Mouse (Mus musculus): ENCODE data around the gene Acaca.

Gene Acaca

DNA sequence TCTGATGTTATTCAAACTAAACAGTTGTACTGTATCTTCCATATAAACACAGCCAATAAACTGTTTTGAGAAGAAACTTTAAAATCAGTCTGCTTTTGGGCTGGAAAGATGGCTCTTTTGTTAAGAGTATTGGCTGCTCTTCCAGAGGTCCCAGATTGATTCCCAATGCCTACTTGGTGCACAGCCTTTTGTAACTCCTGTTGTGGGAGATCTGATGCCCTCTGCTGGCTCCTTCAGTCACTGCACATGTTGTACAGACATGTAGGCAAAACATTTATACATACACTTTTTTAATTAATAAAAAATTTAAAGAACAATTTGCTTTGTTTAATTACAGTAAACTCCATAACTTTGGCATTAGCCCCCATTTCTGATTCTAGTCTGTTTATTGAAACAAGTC lies 114.1 kb downstream of the Acaca start:
- peak in 1 of 2 experiments; percentile 38 for DNase-seq (ENCODE audit: low spot score in 2 of 2)

DNA sequence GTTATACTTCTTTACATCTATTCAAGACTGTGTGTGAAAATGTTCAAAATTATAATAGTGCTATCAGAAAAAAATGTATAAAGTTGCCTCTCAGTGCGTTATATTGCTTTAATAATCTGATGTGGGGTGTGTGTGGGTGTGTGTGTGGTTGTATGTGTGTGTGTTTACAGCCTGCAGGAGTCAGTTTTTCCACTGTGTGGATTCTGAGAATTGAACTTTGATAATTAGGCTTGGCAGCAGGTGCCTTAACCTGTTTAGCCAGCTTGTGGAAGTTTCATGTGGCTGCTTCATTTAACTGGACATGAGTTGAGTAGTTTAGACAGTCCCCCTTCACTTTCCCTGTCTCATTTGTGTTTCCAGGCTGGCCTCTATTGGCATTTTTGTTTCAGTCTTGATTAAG lies 117.9 kb downstream of the Acaca start:
- DNase-seq (ENCODE audit: low spot score in 2 of 2) = no peak

DNA sequence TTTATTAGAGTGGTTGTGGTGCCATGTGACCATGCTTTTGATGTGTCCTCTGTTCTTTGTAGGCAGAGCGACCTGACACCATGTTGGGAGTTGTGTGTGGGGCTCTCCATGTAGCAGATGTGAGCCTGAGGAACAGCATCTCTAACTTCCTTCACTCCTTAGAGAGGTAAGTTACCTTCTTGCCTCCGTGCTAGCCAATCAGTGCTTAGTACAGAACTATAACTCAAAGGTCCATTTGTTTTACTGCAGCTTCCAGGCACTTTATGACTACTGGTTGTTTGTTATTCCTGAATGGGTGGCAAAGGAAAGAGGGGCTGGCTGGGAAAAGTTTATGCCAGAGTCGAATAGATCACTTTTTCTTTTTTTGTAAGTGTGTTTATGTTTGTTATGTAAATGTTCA lies 121.7 kb downstream of the Acaca start:
- DNase-seq (ENCODE audit: low spot score in 2 of 2) = no peak

DNA sequence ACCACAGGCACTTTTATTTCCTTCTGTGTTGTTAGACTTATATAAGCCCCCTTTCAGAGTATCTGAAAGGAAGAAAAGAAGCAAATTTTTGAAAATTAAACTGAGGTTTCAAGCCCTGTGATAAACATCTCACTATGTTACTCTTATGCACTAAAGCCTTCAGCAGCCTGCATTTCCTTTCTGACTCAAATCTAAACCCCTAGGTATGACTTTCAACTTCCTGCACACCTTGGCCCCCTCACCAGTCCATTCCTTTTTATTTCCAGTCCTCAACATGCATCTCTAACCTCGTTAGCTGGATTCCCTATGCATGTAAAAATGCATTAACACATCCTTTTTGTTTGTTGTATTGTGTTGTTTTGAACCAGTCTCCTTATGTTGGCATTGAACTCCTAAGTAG lies 123.0 kb downstream of the Acaca start:
- DNase-seq (ENCODE audit: low spot score in 2 of 2) = no peak

DNA sequence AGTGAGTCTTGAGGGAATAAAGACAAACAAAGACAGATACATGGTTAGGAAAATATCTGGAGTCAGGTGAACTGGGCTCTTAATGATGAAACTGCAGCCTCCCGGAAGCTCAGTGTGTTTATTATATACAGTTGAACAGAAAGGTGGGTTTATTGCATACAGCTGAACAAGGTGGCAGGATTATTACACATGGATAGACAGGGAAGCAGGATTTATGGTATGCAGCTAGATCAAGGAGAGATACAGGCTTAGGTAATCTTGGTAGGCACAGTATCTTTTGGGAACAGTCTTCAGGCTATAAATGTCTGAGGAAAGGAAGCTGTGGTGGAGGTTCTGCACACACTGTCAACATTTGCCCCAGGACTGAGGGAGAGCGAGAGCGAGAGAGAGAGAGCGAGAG lies 126.4 kb downstream of the Acaca start:
- DNase-seq (ENCODE audit: low spot score in 2 of 2) = no peak

DNA sequence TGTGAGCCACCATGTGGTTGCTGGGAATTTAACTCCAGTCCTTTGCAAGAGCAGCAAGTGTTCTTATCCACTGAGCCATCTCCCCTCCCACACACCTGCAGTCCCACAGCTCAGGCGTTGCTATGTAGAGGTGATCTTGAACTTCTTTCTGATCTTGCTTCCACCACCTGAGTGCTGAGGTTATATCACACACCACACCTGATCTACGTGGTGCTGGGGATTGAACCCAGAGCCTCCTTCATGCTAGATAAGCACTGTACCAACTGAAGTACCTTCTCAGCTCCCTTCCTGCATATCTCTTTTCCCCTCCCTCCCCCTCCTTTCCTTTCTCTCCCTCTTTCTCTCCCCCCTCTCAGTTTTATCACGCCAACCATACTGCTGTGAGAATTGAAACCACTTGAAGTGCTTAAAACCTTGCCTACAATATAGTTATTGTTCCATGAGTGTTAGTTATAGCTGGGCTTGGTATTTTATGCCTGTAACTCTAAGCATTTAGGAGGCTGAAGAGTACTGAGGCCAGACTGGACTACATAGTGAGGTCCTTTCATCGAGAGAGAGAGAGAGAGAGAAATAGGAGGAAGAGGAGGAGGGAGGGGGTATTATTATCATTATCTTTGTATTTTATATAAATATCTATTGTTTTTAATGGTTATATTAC lies 128.7 kb downstream of the Acaca start:
- DNase-seq (ENCODE audit: low spot score in 2 of 2) = no peak

DNA sequence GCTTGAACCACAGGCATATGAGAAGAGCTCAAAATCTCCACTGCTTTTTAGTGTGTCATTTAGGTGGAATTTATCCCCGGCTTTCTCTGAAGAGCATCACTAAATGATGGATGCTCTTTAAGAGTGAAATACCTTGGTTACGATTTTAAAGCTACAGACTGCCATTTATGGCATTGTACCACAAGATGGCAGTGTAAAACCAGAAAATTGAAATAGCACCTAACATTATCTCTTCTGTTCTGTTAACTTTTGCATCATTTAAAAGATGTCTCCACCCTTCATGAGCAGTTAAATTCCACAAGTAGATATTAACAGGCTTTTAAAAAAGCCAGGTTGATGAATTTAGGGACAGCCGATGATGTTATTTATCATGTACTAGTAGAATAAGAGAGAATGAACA lies 135.0 kb downstream of the Acaca start:
- DNase-seq (ENCODE audit: low spot score in 2 of 2) = peak in 1 of 2 experiments; percentile 5

DNA sequence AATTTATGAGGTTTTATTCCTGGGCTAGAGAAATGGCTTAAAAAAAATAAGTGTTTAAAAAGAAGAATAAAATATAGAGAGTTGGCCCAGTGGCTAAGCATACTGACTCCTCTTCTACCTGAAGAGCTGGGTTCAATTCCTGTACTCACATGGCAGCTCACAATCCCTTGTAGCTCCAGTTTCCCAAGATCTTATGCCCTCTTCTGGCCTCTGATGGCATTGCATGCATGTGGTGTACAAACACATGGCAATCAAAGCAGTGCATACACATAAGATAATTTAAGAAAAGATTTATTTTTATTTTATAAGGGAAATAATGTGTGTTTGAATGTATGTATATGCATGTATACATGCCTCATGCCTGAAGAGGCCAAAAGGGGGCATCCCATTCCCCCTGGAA lies 138.6 kb downstream of the Acaca start:
- no peak for DNase-seq (ENCODE audit: low spot score in 2 of 2)

DNA sequence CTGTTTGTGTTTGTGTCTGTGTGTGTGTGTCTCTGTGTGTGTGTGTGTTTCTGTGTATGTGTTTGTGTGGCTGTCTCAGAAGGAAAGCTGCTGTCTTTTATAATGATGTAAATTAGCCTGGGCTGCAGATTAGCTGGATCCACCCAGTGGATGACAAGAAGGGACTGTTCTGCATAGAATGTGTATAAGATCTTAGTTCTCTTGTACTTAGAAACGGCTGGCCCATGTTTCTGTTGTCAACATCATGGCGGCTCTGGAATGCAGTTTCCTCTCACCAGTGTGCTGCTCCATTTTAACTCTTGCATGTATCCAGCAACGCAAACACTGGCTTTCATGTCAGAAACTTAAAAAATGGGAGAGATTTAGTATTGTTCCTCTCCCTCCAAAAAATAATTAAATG lies 141.0 kb downstream of the Acaca start:
- DNase-seq (ENCODE audit: low spot score in 2 of 2) = no peak

DNA sequence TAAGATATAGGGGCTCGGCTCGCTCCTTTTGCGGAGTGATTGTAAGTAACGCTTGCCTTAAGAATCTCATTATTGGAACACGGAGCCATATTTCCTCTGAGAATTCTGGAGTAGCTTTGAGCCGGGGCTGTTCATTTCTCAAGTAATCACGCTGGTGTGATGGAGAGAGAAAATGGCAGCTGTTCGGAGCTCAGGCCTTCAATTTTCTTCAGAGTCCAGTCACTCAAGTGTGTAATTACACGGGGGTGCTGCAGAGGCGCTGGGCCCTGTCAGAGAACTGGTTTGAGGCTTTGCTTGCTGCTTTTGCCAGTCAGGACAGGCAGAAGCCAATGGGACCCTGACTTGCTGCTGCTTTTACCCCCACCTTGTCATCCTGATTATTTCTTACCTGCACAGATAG lies 142.5 kb downstream of the Acaca start:
- DNase-seq (ENCODE audit: low spot score in 2 of 2) = no peak

DNA sequence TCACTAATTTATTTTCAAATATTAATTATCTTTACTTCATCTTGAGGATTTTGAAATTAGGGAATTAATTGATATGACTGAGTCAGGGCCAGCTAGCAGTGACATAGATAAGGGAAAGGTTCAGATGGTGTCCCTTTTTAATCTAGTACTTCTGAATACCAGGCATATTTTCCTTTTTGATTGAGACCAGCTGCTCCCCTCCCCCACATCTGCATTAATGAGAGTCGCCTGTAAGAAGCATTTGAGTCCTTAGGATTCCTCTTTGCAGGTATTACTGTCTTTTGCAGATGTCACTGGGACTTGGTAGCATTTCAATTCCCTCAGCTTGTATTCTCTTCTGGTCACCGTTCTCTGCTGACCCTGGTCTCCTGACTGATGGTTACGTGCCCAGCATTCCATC lies 143.1 kb downstream of the Acaca start:
- DNase-seq (ENCODE audit: low spot score in 2 of 2) = no peak

DNA sequence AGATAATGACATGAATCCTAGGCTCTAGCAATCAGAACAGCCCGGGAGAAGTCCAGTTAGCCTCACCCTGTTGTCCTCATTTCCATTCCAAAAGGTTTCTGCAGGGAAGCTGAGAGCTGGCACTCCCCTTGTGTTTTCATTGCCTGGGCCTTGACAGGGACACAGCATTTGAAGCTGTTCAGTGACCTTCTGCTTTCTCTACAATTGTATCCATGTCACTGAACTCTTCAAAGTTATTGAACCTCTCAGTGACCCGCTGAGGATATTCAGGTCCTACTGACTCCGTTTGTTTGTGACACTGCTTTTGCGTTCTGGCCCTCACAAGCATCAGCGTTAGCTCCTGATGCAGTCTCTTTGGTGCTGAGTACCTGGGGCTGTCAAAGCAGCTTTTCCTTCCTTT lies 147.5 kb downstream of the Acaca start:
- no peak for DNase-seq (ENCODE audit: low spot score in 2 of 2)

DNA sequence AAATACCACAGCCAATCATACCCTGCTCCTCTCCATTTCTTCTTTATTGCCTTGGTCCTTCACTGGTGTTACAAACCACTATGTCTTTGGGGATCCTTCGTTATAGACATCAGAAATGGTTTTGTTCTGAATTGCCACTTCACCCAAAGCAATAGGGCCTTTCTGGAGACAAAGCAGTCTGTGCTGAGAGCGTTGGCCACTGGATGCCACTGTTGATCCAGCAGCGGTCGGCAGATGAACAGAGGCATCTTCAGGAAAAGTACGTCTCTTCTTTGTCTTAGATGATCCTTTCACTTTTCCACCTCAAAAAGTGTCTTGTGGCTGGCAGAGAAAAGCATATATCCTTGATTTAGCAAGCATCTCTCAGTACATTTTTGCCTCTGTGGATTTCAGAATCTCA lies 151.8 kb downstream of the Acaca start:
- DNase-seq (ENCODE audit: low spot score in 2 of 2) = no peak

DNA sequence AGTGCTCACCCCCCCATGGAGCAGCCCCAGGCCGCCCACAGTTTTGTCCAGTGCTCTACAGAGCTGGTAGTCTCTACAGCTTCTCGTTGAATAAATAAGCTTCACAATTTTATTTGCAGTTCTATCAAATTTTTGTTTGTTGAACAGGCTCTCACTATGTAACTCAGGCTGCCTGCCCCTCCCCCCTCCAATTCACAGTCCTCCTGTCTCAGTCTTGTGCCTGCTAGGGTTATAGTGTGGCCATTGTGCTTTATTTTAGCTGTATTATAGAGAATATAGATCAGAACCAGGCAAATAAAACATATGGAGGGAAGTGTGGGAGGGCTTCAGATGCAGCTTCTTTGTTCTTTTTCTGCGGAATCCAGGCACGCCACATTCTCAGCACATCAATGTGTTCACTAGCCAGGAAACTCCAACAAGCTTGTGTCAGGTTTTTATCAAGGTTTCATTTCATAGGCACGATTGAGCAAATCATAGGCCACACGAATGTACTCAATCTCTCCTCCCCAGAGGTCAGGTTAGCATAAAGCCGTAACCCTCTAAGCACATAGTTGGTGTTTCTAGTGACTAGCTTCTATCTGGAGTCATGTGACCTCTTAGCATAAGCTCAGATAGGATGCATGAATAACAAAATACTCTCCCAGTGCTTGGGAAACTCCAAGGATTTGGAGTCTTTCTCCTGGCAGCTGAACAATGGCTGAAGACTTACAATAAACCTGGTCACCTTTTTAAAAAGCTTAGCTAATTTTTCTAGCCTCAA lies 153.7 kb downstream of the Acaca start:
- no peak for DNase-seq (ENCODE audit: low spot score in 2 of 2)

DNA sequence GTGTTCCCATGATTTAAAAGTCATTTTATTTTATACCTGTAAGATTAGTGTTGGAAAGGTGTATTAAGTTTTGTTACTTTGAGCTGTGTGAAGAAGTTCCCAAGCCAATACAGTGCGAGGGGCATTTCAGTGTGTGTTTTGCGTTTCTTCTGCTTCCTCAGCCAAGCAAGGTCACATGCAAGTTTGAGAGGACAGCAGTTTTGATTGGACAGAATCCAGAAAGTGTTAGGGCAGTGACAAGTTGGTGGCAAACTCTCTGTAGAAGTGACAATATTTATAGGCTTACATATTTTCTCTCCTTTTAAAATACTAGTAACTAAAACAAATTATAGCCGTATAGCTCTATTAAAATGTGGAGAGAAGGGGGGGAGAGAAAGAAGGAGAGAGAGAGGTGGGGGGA lies 161.3 kb downstream of the Acaca start:
- DNase-seq (ENCODE audit: low spot score in 2 of 2) = peak; percentile 10 to 27

DNA sequence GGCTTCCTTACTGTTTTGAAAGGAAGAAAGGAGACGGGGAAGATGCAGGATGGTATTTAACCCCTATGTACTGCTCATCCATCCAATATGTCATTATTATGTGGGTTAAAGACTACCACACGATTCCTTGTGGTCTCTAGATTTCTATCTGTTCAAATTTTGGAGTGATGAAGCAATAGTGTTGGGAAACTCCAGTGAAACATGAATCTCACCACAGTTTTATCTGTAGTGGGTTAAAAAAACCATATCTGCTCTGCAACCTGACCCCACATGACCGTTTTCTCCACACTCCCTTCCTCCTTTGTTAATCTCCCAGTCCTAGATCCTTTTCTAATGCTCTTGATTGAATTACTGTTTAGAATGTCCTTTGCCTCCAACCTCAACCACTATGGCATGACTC lies 163.1 kb downstream of the Acaca start:
- no peak for DNase-seq (ENCODE audit: low spot score in 2 of 2)

DNA sequence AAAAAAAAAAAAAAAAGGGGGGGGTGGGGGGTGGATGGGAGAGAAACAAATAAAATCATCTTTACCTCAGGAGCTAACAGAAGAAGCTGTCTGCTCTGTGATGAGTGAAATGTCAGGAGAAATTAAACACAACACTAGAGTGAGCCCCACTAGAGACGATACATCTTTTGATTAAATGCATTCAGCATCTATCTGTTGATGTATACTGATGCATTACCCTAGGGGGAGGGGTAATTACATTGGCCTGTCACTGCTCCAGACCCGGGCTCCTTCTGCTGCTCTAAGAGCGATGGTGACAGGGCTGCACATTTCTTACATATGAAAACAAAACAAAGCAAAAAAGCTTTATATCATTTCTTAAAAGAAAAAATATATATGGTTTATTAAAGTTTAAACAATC lies 163.8 kb downstream of the Acaca start:
- DNase-seq (ENCODE audit: low spot score in 2 of 2) = no peak

DNA sequence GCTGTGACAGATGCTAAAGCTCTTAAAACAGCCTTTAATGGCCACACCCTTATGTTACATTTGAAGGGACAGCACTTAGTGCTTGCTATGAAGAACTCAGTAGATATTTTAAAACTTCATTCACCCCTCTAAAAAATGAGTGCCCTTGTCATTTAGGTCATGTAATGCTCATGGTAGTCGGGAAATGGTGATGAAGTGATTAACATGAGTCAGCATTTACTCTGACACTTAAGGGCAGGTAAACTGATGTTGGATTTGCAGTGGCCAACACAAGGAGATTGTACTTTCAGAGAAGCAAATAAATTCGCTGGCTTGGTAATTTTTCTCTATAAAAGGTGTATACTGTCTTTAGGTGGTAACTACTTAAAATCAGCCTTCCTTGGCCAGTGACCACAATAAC lies 166.9 kb downstream of the Acaca start:
- no peak for DNase-seq (ENCODE audit: low spot score in 2 of 2)

DNA sequence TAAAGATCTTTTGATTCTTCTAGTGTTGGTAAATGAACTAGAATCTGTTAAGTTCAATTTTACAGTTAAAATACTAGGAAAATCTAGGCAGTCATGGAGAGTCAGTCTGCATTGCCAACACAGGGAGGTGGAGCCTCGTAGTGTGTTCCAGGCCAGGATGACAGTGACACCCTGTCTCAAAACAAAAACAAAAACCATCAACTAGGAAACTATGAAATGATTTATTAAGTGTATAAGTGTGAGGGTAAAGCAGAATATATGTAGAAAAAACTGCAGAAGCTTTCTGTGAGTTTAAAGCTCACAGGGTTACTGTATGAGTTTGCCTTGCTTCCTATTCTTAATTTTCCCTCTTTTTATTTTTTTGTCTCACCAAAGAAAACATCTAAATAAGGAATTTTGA lies 176.0 kb downstream of the Acaca start:
- no peak for DNase-seq (ENCODE audit: low spot score in 2 of 2)

DNA sequence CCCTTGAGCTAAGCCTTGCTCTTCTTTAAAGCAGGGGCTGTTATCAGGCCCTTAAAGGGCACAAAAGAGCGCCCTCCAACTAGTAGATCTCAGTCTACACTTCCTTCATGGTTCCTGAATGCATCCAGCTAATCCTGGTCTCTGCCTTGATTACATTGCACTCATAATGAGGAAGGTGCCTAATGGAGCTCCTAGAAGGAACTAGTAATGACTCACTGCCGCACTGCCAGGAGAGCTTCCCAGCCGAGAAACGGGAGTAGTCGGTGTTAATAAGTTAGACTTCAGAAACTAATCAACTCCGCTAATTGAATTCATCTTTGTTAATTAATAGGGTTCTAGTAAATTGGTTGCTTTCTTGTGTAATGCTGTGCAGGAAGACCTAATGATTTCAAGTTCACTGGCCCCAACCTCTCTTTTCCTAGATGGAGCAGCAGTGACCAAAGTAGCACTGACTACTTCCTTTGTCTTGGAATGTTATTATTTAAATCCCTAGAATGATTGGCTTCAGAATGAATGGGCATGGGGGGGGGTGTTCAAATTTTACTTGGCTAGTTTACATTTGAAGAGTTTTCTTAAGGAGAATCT lies 176.8 kb downstream of the Acaca start:
- DNase-seq (ENCODE audit: low spot score in 2 of 2) = no peak

DNA sequence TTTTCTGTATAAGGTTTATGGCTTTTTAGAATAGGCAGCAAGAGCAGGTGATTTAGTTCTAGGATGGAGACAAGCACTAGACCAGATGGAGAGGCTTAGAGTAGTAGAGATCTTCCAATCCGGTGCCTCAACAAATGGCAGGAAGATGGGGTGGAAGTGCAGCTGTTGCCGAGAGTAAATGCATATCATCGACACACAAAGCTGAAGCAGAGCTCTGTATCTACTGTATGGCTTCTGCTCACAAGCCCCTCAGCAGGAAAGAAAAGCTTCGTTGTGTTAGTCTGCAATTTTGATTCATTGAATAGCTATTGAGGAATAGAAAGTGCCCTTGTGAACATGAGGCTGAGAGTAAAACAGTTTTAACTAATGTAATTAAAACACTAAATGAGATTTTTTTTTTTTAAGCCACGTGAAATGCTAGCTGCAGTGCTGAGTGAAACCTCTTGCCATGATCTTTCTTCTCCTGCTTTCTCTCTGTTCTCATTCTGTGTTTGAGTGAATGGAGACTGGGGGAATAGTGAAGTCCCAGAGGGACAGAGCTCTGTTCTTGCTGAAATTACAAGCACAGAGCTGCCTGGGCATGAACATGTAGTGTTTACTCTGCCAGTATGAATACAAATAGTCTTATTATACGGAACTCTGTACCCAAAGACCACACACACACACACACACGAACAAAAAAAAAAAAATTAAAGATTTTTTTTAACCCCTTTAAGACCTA lies 194.7 kb downstream of the Acaca start:
- DNase-seq (ENCODE audit: low spot score in 2 of 2) = no peak

DNA sequence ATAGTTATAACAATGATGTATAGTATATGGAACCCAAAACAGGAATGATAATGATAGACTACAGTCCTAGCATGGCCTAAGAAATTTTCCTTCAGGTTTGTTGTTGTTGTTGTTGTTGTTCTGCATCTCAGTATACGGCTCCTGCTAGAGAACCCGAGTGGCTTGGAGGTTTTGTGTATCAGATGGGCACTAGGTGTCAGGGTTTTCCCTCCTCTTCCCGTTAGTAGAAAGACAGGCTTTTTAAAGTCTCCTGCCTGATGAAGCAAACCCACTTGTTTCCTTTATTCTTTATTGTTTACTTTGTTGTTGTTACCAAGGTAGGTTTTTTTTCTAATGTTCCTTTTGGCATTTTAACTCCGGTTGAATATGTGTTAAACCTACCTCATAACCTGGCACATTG lies 197.6 kb downstream of the Acaca start:
- DNase-seq (ENCODE audit: low spot score in 2 of 2) = no peak

DNA sequence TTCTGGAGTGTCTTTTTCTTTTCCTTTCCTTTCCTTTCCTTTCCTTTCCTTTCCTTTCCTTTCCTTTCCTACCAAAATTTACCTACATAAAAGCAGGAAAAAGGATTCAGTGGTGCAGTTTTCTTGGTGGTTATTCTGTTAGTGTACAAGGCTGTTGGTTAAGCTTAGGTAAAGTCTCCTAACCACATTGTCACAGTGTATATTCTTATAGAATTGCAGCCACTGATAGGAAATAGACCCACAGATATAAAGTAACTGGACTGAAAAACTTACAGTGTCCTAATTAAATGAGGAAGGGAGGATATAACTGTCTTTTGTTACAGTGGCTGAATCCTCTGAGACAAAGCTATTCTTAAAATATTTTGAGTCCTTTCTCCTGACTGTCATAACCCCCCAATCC lies 202.9 kb downstream of the Acaca start:
- DNase-seq (ENCODE audit: low spot score in 2 of 2) = no peak

All from heart, adult 9 months (tissue).